Mouse (Mus musculus) heart, embryonic 13.5 days (tissue): ENCODE results near the gene Ropn1l. TPM values are rescaled to one million over a fixed set of nuclear protein-coding genes. Genes with fewer than 3 reads are reported as not detected.
A peak's percentile ranks its signal among the peaks of the same experiment; 100 is the strongest.

ENCODE experiments used
- ATAC-seq: fragments of 200-750 bp; cut with Nextera tagmentation; 2 replicates; pipeline ENCODE4 v1.8.0; 2017; ENCODE audit warnings: moderate TSS enrichment; ENCODE audit not compliant: insufficient number of reproducible peaks, low FRiP score, low TSS enrichment; ENCODE audit errors: extremely low read depth
- H3K27ac ChIP-seq: fragments of 300-500 bp; sonication (generic); replicated peaks from 2 replicates; pipeline ENCODE4 v1.5.1; 2015; ENCODE audit warnings: moderate library complexity, mild to moderate bottlenecking, inconsistent platforms
- H3K27me3 ChIP-seq: fragments of 300-500 bp; sonication (generic); replicated peaks from 2 replicates; pipeline ENCODE4 v1.6.1; 2015; ENCODE audit warnings: mild to moderate bottlenecking, inconsistent platforms
- H3K36me3 ChIP-seq: fragments of 300-500 bp; sonication (generic); 2 replicates; pipeline ENCODE4 v1.6.1; 2015; ENCODE audit warnings: mild to moderate bottlenecking, inconsistent platforms
- H3K4me1 ChIP-seq: fragments of 300-500 bp; sonication (generic); 2 replicates; pipeline ENCODE4 v1.6.1; 2015; ENCODE audit warnings: inconsistent platforms
- H3K4me2 ChIP-seq: fragments of 300-500 bp; sonication (generic); 2 replicates; pipeline ENCODE4 v1.6.1; 2015; ENCODE audit warnings: inconsistent platforms, mild to moderate bottlenecking, moderate library complexity
- H3K4me3 ChIP-seq: fragments of 300-500 bp; sonication (generic); 2 replicates; pipeline ENCODE4 v1.5.1; 2015; ENCODE audit warnings: moderate library complexity, mild to moderate bottlenecking, inconsistent platforms
- H3K9ac ChIP-seq: fragments of 300-500 bp; sonication (generic); 2 replicates; pipeline ENCODE4 v1.6.1; 2015; ENCODE audit warnings: inconsistent platforms, mild to moderate bottlenecking, moderate library complexity
- H3K9me3 ChIP-seq: fragments of 300-500 bp; sonication (generic); 2 replicates; pipeline ENCODE4 v1.6.1; 2016; ENCODE audit warnings: inconsistent platforms
- WGBS: fragments of 180-500 bp; shearing (Covaris S2); methylation state at CpG from one replicate; pipeline ENCODE4 v1.1.7; 2015; ENCODE audit warnings: mixed read lengths; 5-methylcytosine and 5-hydroxymethylcytosine counted together
- polyA plus RNA-seq: library from polyadenylated mRNA; unstranded; fragments of >200 nt; fragmentation: Nextera tagmentation; extraction: Ambion mirVana; gene quantifications from 2 replicates; pipeline ENCODE4 v1.2.1, GENCODE M21; 2015

Gene Ropn1l
- 1.7 and 2.0 TPM in 2 replicates for polyA plus RNA-seq

- under 1% methylated on average over 57 of the region's 57 CpGs for WGBS
- H3K36me3 ChIP-seq, result peaks cover 23% of the 10 kb centered on the region
Observed at GRCm38 (mm10) chr15:31453098-31453916, at the start of gene Ropn1l. Gene Ropn1l (minus strand): TSS chr15:31453737.

GRCm38 (mm10) chr15:31502996-31503395 is 49.5 kb upstream of the Ropn1l start:
- ATAC-seq, result no peak
- no peaks in the 10 kb centered on the region for H3K4me1 ChIP-seq
- H3K27me3 ChIP-seq, result no peaks in the 10 kb centered on the region
- peaks cover 41% of the 10 kb centered on the region for H3K36me3 ChIP-seq
- H3K4me3 ChIP-seq, result no peak overlapping the region
- no peak overlapping the region for H3K4me2 ChIP-seq
- 85% methylated on average over 4 of the region's 4 CpGs for WGBS
- H3K9me3 ChIP-seq, result no peaks in the 10 kb centered on the region
- no peak overlapping the region for H3K27ac ChIP-seq
- H3K9ac ChIP-seq, result no peak overlapping the region

More at GRCm38 (mm10) chr15:31453098-31453916, at the start of gene Ropn1l:
- Histone ChIP-seq H3K9ac (peak within 1 kb of the TSS; percentile 86), H3K4me3 (peak within 1 kb of the TSS; percentile 77), H3K27ac (peak within 1 kb of the TSS; percentile 85), H3K4me1 (peaks cover 18% of the 10 kb centered on the region; the same call in 1 of the 2 replicates), H3K27me3 (no peaks in the 10 kb centered on the region), H3K4me2 (peak within 1 kb of the TSS; percentile 83), H3K9me3 (no peaks in the 10 kb centered on the region)
- ATAC-seq, result peak; percentile 92

DNA sequence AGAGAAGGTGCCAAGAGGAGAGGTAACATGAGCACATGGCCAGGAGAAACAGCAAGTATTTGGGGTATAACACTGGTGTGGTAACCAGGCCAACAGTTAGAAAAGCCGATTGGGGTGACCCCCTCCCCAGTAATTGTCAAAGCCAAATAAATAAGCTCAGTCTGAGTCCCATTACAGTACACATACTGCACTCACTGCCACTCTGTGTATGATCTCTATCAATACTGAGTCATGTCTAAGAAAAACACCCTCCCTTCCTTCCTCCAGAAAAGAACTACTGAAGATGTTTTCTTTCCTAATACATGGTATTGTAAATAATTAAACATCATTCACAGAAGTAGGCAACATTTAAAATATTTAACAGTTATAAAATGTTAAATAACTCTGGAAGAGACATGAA is 48.8 kb upstream of the Ropn1l start:
- no peaks in the 10 kb centered on the region for H3K4me1 ChIP-seq
- peaks cover 48% of the 10 kb centered on the region for H3K36me3 ChIP-seq
- ATAC-seq, result no peak
- H3K4me2 ChIP-seq, result no peak overlapping the region
- no peaks in the 10 kb centered on the region for H3K27me3 ChIP-seq
- no peaks in the 10 kb centered on the region for H3K9me3 ChIP-seq
- no peak overlapping the region for H3K9ac ChIP-seq
- WGBS, result 79% methylated on average over 1 of the region's 1 CpGs
- no peak overlapping the region for H3K27ac ChIP-seq
- H3K4me3 ChIP-seq, result no peak overlapping the region

GRCm38 (mm10) chr15:31494803-31495202 is 41.3 kb upstream of the Ropn1l start:
- Histone ChIP-seq H3K4me1 (no peaks in the 10 kb centered on the region), H3K27ac (no peak overlapping the region), H3K4me3 (no peak overlapping the region), H3K36me3 (peaks cover 76% of the 10 kb centered on the region), H3K4me2 (no peak overlapping the region), H3K9me3 (no peaks in the 10 kb centered on the region), H3K9ac (no peak overlapping the region), H3K27me3 (no peaks in the 10 kb centered on the region)
- no peak for ATAC-seq
- 89% methylated on average over 9 of the region's 9 CpGs for WGBS

- H3K36me3 ChIP-seq, result peaks cover 76% of the 10 kb centered on the region
- 66% methylated on average over 3 of the region's 3 CpGs for WGBS
- H3K27me3 ChIP-seq, result no peaks in the 10 kb centered on the region
- no peak overlapping the region for H3K9ac ChIP-seq
- no peaks in the 10 kb centered on the region for H3K9me3 ChIP-seq
- no peak overlapping the region for H3K27ac ChIP-seq
- ATAC-seq, result no peak
- H3K4me1 ChIP-seq, result no peaks in the 10 kb centered on the region
- H3K4me2 ChIP-seq, result no peak overlapping the region
- no peak overlapping the region for H3K4me3 ChIP-seq
Observed at GRCm38 (mm10) chr15:31494310-31494709, 40.8 kb upstream of the Ropn1l start.

DNA sequence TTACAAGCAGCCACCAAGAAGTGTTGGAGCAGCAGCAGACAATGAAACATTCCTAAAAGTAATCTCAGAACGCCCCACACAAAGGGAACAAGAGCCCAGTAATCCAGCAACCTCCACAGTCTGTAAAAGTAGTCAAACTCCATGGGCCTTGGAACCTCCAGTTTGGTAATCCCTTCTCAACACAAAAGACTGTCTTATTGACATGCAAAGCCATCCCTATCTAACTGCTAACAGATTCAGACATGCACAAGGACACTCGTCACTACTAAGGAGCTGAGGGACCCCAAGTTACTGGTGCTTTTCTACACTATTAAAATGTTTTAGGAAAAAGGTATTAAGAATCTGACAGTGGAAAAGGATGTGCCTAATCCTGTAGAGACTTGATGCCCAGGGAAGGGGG is 33.9 kb upstream of the Ropn1l start:
- no peak for ATAC-seq
- Histone ChIP-seq H3K4me1 (no peaks in the 10 kb centered on the region), H3K27me3 (no peaks in the 10 kb centered on the region), H3K4me2 (no peak overlapping the region), H3K9me3 (no peaks in the 10 kb centered on the region), H3K27ac (no peak overlapping the region), H3K36me3 (peaks cover 80% of the 10 kb centered on the region), H3K9ac (no peak overlapping the region), H3K4me3 (no peak overlapping the region)
- 69% methylated on average over 2 of the region's 2 CpGs for WGBS

GRCm38 (mm10) chr15:31476678-31477077 is 23.1 kb upstream of the Ropn1l start:
- peaks cover 81% of the 10 kb centered on the region for H3K36me3 ChIP-seq
- no peak for ATAC-seq
- no peak overlapping the region for H3K9ac ChIP-seq
- no peak overlapping the region for H3K4me3 ChIP-seq
- H3K4me2 ChIP-seq, result no peak overlapping the region
- H3K9me3 ChIP-seq, result no peaks in the 10 kb centered on the region
- no peaks in the 10 kb centered on the region for H3K27me3 ChIP-seq
- H3K4me1 ChIP-seq, result peaks cover 4% of the 10 kb centered on the region; the same call in 1 of the 2 replicates
- WGBS, result 76% methylated on average over 1 of the region's 1 CpGs
- peak overlapping the region; percentile 69 for H3K27ac ChIP-seq

- H3K9me3 ChIP-seq, result no peaks in the 10 kb centered on the region
- no peak for ATAC-seq
- peaks cover 71% of the 10 kb centered on the region for H3K36me3 ChIP-seq
- H3K9ac ChIP-seq, result no peak overlapping the region
- H3K4me1 ChIP-seq, result peaks cover 4% of the 10 kb centered on the region; the same call in 1 of the 2 replicates
- 73% methylated on average over 4 of the region's 4 CpGs for WGBS
- H3K4me3 ChIP-seq, result no peak overlapping the region
- H3K4me2 ChIP-seq, result no peak overlapping the region
- H3K27me3 ChIP-seq, result no peaks in the 10 kb centered on the region
- H3K27ac ChIP-seq, result no peak overlapping the region
Observed at GRCm38 (mm10) chr15:31472645-31473574, 19.4 kb upstream of the Ropn1l start.

DNA sequence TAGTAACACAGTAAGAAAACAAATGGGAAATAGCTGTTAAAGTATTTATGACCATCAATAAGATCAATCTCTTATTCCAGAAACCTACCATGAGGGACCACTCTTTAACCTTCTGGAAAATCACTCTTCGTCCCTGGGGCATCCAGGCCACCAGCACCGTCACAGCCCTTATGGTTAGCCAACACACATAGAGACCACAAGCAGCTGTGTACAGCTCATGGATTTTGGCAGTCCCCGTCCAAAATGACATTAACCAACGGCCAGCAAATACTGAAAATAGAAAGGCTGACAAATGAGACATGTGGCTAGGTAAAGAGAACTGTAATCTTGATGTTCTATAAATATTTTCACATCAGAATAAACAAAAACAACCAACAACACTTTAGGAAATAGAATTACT is 18.0 kb upstream of the Ropn1l start:
- Histone ChIP-seq H3K27ac (no peak overlapping the region), H3K9ac (no peak overlapping the region), H3K4me2 (no peak overlapping the region), H3K4me1 (no peaks in the 10 kb centered on the region), H3K4me3 (no peak overlapping the region), H3K9me3 (no peaks in the 10 kb centered on the region), H3K36me3 (peaks cover 73% of the 10 kb centered on the region), H3K27me3 (no peaks in the 10 kb centered on the region)
- ATAC-seq, result no peak
- WGBS, result 83% methylated on average over 4 of the region's 4 CpGs

DNA sequence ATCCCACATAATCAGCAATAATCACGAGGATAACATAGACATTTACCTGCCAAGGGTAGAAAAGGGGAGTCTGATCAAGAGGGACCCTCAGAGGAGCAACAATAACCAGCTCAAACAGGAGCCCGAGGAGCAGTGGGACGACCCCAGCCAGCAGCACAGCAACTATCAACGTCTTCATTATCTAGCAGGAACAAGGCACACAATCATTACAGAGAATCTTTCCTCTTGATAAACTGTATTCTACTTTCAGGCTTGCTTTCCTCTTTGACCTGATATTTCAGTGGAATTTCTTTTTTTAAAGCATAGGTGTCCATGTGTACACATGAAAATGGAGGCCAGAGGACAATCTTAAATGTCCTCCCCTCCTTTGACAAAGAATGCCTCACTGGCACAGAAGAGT is 16.0 kb upstream of the Ropn1l start:
- no peak overlapping the region for H3K27ac ChIP-seq

DNA sequence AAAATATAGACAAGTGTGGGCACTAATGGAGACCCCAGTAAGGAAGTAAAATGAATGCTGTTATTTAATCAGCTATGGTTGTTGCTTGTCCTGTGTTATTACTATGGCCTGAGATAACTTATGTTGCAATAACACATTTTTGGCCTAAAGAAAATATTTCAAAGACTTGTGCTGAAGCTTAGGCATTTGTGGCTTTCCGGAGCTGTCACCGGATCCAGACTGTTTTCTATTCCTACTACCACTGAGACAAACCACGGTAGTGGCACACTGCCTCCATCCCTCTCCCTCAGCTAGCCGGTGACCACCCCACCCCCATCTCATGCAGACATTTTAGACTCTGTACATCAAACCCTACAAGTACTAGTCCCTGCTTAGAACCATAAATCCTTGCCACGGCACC is 15.3 kb upstream of the Ropn1l start:
- Histone ChIP-seq H3K4me2 (no peak overlapping the region), H3K9ac (no peak overlapping the region), H3K27ac (no peak overlapping the region), H3K9me3 (no peaks in the 10 kb centered on the region), H3K4me1 (no peaks in the 10 kb centered on the region), H3K4me3 (no peak overlapping the region), H3K27me3 (no peaks in the 10 kb centered on the region), H3K36me3 (peaks cover 79% of the 10 kb centered on the region)
- WGBS, result 88% methylated on average over 5 of the region's 5 CpGs
- ATAC-seq, result no peak

More for the DNA sequence above, 16.0 kb upstream of the Ropn1l start:
- H3K9me3 ChIP-seq, result no peaks in the 10 kb centered on the region
- no peak overlapping the region for H3K9ac ChIP-seq
- H3K4me2 ChIP-seq, result no peak overlapping the region
- H3K36me3 ChIP-seq, result peaks cover 78% of the 10 kb centered on the region
- H3K4me1 ChIP-seq, result no peaks in the 10 kb centered on the region
- ATAC-seq, result no peak
- no peak overlapping the region for H3K4me3 ChIP-seq
- 77% methylated on average over 4 of the region's 4 CpGs for WGBS
- no peaks in the 10 kb centered on the region for H3K27me3 ChIP-seq
